Mouse (Mus musculus): ENCODE data around the gene Dnttip1. TPM values are rescaled to one million over a fixed set of nuclear protein-coding genes. Genes with fewer than 3 reads are reported as not detected.

Dnttip1 gene
- polyA plus RNA-seq, 1 experiment from 2014 or later: 80.6 TPM

GRCm38 (mm10) chr2:164800252-164801004 lies 54.6 kb downstream of the Dnttip1 start:
- Histone ChIP-seq H3K9ac (no peak overlapping the region), H3K36me3 (peaks cover 67% of the 10 kb centered on the region), H3K4me1 (peaks cover 12% of the 10 kb centered on the region), H3K4me2 (replicated peaks) (no peak overlapping the region), H3K27me3 (no peaks in the 10 kb centered on the region), H3K27ac (no peak overlapping the region), H3K9me3 (no peaks in the 10 kb centered on the region), H3K4me3 (no peak overlapping the region)
- 92% methylated on average over 13 of the region's 13 CpGs for WGBS
- ATAC-seq (ENCODE audit: low FRiP score, low read depth): no peak

DNA sequence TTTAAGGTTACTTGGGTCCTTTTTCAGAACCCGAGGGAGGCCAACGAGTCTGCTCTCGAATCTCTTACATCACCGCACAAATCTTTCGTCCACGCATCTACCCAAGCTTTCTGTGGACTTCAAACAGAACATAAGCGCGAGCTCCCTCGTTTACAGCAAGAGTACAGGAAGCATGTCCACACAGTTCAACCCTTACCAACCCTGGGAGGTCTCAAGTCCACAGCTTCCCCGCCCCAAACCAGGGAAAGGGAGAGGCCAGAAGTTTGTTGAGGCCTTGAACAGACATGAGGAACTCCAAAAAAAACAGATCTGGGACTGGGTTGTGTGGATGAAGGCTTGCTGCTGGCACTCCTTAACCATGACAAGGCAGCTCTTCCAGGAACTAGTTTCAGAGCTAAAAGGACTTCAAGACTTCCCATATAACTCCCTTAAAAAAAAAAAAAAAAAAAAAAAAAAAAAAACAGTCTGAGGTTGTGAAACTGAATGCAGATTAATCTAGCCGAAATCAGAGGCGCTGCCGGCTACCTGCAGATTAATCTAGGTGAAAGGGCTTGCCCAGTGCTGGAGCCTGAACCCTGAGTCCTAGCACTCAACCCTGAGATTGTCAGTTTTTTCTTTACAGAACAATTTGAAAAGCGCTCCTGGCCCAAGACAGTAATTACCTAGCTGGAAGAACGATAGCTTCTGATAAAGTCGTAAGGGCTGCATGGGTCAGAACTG lies 57.6 kb downstream of the Dnttip1 start:
- Histone ChIP-seq H3K9ac (peak overlapping the region; percentile 83), H3K4me3 (peak overlapping the region; percentile 75)
- 89% methylated on average over 16 of the region's 16 CpGs for WGBS

DNA sequence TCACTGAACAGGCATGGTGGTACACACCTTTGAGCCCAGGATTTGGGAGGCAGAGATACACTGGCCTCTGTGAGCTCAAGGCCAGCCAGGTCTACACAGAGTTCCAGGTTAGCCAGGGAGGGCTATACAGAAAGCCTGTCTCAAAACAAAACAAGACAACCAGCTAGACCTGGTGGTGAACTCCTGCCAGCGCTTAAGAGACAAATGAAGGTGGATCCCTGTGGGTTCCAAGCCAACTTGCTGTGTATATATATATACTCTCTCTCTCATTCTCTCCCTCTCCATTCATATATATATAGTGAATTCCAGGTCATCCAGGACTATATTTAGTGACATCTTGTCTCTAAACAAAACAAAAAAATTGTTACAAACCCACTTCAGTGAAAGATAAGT lies 58.1 kb downstream of the Dnttip1 start:
- H3K27me3 ChIP-seq: no peaks in the 10 kb centered on the region
- H3K27ac ChIP-seq: no peak overlapping the region
- H3K4me3 ChIP-seq: peak overlapping the region; percentile 75
- peak overlapping the region; percentile 70 for H3K4me2 ChIP-seq (replicated peaks)
- H3K9ac ChIP-seq: peak overlapping the region; percentile 83
- H3K4me1 ChIP-seq: peaks cover 12% of the 10 kb centered on the region
- peaks cover 42% of the 10 kb centered on the region for H3K36me3 ChIP-seq
- WGBS: 56% methylated on average over 1 of the region's 1 CpGs
- ATAC-seq (ENCODE audit: low FRiP score, low read depth): no peak
- no peaks in the 10 kb centered on the region for H3K9me3 ChIP-seq

More for the DNA sequence above, 57.6 kb downstream of the Dnttip1 start:
- Histone ChIP-seq H3K9me3 (no peaks in the 10 kb centered on the region), H3K4me1 (peaks cover 12% of the 10 kb centered on the region), H3K36me3 (peaks cover 44% of the 10 kb centered on the region), H3K27me3 (no peaks in the 10 kb centered on the region), H3K4me2 (replicated peaks) (peak overlapping the region; percentile 70), H3K27ac (no peak overlapping the region)
- ATAC-seq (ENCODE audit: low FRiP score, low read depth): no peak

DNA sequence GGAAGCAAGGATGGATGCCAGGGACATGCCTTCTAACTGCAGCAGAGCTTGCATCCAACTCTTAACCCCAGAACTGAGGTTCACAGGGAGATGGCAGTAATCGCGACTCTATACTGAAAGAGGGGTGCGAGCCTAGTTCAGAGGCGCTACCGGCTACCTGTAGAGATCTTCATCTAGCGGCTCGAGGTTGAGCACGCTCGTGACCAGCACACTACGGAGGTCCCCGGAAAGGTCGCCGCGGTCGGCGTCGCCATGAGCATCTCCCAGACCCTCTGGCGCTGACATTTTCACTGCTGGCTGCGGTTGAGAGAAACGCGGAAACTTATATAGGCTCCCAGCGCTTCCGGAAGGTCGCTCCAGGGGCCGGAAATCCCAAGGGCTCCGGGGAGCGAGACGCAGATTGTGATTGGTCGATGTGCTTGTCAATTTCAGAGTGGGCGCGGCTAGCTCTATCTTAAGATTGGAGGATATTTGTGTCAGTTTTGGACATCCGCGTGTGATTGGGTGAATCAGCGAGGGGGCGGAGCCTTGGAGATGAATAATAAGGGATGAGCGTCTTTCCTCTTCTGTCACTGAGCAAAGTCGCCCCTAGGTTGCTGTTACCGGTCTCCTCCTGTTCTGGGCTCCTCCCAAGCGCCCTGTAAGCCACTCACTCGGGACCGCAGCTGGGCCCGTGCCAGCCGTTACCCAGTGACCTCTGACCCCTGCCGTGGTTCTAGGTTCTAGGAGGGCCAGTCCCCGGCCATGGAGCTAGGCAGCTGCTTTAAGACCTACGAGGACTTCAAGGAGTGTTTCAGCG lies 58.9 kb downstream of the Dnttip1 start, which contains the start of the genes Acot8 and Zswim3:
TSS of gene Acot8 (minus strand) at position 350 of the 799 bp plus-strand sequence.
TSS of gene Zswim3 (plus strand) at position 566 of the 799 bp plus-strand sequence.
- peak within 1 kb of the TSS; percentile 84 for H3K4me2 ChIP-seq (replicated peaks)
- H3K9me3 ChIP-seq: no peaks in the 10 kb centered on the region
- H3K4me3 ChIP-seq: peak within 1 kb of the TSS; percentile 75
- peak within 1 kb of the TSS; percentile 83 for H3K9ac ChIP-seq
- peak within 1 kb of the TSS; percentile 72; the same call in 1 of the 2 replicates for H3K27ac ChIP-seq
- H3K27me3 ChIP-seq: no peaks in the 10 kb centered on the region
- peaks cover 12% of the 10 kb centered on the region for H3K4me1 ChIP-seq
- WGBS: under 1% methylated on average over 47 of the region's 47 CpGs
- peaks cover 38% of the 10 kb centered on the region for H3K36me3 ChIP-seq
- peak; percentile 97 for ATAC-seq (ENCODE audit: low FRiP score, low read depth)

DNA sequence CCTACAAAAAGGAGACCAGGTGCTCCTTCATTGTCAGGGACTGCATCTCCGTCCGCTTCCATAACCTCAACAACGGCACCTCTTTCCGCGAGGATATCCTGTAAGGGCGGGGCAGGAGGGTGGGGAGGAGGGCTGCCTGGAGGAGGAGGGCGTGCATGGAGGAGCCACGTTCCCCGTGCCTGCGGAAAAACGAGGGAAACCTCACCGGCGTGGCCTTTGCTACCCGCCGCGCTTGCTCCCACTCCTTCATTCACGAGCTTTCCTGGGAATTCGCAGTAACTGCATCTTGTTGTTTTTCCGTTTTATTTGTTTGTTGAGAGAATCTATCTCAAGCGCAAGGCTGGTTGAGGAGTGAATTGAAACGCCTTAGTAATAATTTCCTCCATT lies 59.5 kb downstream of the Dnttip1 start:
- 2% methylated on average over 21 of the region's 21 CpGs for WGBS
- H3K4me1 ChIP-seq: peaks cover 12% of the 10 kb centered on the region
- H3K4me2 ChIP-seq (replicated peaks): peak overlapping the region; percentile 84
- peak overlapping the region; percentile 75 for H3K4me3 ChIP-seq
- no peaks in the 10 kb centered on the region for H3K9me3 ChIP-seq
- H3K9ac ChIP-seq: peak overlapping the region; percentile 74
- H3K27me3 ChIP-seq: no peaks in the 10 kb centered on the region
- peaks cover 32% of the 10 kb centered on the region for H3K36me3 ChIP-seq
- ATAC-seq (ENCODE audit: low FRiP score, low read depth): peak; percentile 17; the same call in 1 of the 2 replicates
- no peak overlapping the region for H3K27ac ChIP-seq

- Histone ChIP-seq H3K9me3 (no peaks in the 10 kb centered on the region), H3K27me3 (no peaks in the 10 kb centered on the region), H3K4me2 (replicated peaks) (peak overlapping the region; percentile 84; the same call in 1 of the 2 replicates), H3K9ac (no peak overlapping the region), H3K27ac (no peak overlapping the region), H3K4me1 (peaks cover 12% of the 10 kb centered on the region), H3K4me3 (no peak overlapping the region), H3K36me3 (peaks cover 20% of the 10 kb centered on the region)
- no peak for ATAC-seq (ENCODE audit: low FRiP score, low read depth)
- 80% methylated on average over 7 of the region's 7 CpGs for WGBS
These were observed 60.8 kb downstream of the Dnttip1 start for GRCm38 (mm10) chr2:164806614-164807013.

GRCm38 (mm10) chr2:164813557-164813956 lies 67.8 kb downstream of the Dnttip1 start:
- 53% methylated on average over 2 of the region's 2 CpGs for WGBS
- Histone ChIP-seq H3K4me2 (replicated peaks) (no peak overlapping the region), H3K9me3 (no peaks in the 10 kb centered on the region), H3K4me1 (no peaks in the 10 kb centered on the region), H3K27ac (no peak overlapping the region), H3K36me3 (peaks cover 8% of the 10 kb centered on the region), H3K27me3 (no peaks in the 10 kb centered on the region), H3K9ac (no peak overlapping the region), H3K4me3 (no peak overlapping the region)
- ATAC-seq (ENCODE audit: low FRiP score, low read depth): no peak

DNA sequence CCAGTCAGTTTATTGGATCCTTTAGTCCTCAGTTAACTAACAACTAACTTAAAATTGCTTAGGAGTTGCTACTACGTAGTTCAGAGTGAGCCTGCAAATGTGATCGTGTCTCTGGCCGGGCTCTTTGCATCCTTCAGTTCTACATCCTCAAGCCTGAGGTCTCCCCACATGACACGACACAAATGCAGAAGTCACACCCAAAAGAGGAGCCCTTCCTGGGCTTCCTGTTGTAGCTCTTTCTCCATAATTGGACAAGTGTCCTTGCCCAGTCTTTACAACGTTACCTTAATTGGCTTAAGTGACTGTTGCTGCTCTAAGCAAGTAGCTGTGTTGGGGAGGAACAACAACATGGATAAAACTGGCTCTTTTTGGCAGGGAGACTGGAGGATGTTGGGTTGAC lies 69.6 kb downstream of the Dnttip1 start:
- Histone ChIP-seq H3K27ac (no peak overlapping the region), H3K36me3 (peaks cover 5% of the 10 kb centered on the region; the same call in 1 of the 2 replicates), H3K4me1 (no peaks in the 10 kb centered on the region), H3K27me3 (no peaks in the 10 kb centered on the region), H3K9me3 (no peaks in the 10 kb centered on the region), H3K4me2 (replicated peaks) (no peak overlapping the region), H3K4me3 (no peak overlapping the region), H3K9ac (no peak overlapping the region)
- WGBS: 77% methylated on average over 5 of the region's 5 CpGs
- ATAC-seq (ENCODE audit: low FRiP score, low read depth): no peak

DNA sequence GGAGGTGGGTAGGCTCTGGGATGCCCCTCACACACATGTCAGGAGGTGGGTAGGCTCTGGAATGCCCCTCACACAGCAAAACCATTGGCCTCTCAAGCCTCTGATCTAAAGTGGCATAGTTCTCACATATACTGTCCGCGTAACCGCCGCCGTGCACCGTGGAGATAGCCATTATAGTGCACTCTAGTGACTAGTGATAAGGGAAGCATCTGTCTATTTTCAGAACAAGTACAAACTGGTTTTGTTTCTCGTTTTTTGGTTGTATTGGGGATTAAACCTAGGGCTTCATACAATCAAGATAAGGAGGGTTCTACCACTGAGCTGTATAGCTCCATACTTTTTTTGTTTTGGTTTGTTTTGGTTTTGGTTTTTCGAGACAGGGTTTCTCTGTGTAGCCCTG lies 70.0 kb downstream of the Dnttip1 start:
- H3K4me2 ChIP-seq (replicated peaks): no peak overlapping the region
- no peak for ATAC-seq (ENCODE audit: low FRiP score, low read depth)
- no peaks in the 10 kb centered on the region for H3K4me1 ChIP-seq
- H3K4me3 ChIP-seq: no peak overlapping the region
- H3K9me3 ChIP-seq: no peaks in the 10 kb centered on the region
- H3K27me3 ChIP-seq: no peaks in the 10 kb centered on the region
- no peak overlapping the region for H3K27ac ChIP-seq
- no peak overlapping the region for H3K9ac ChIP-seq
- peaks cover 9% of the 10 kb centered on the region for H3K36me3 ChIP-seq
- 93% methylated on average over 8 of the region's 8 CpGs for WGBS

GRCm38 (mm10) chr2:164817206-164817605 lies 71.4 kb downstream of the Dnttip1 start:
- Histone ChIP-seq H3K4me3 (no peak overlapping the region), H3K27ac (no peak overlapping the region)
- no peak for ATAC-seq (ENCODE audit: low FRiP score, low read depth)

GRCm38 (mm10) chr2:164817703-164818102 lies 71.9 kb downstream of the Dnttip1 start:
- H3K4me2 ChIP-seq (replicated peaks): no peak overlapping the region
- ATAC-seq (ENCODE audit: low FRiP score, low read depth): no peak
- no peak overlapping the region for H3K4me3 ChIP-seq
- H3K27ac ChIP-seq: no peak overlapping the region
- 76% methylated on average over 5 of the region's 5 CpGs for WGBS
- no peak overlapping the region for H3K9ac ChIP-seq
- peaks cover 17% of the 10 kb centered on the region for H3K36me3 ChIP-seq
- H3K9me3 ChIP-seq: no peaks in the 10 kb centered on the region
- H3K4me1 ChIP-seq: peaks cover 4% of the 10 kb centered on the region; the same call in 1 of the 2 replicates
- H3K27me3 ChIP-seq: no peaks in the 10 kb centered on the region

More at GRCm38 (mm10) chr2:164817206-164817605, 71.4 kb downstream of the Dnttip1 start:
- H3K9ac ChIP-seq: no peak overlapping the region
- peaks cover 1% of the 10 kb centered on the region; the same call in 1 of the 2 replicates for H3K4me1 ChIP-seq
- no peak overlapping the region for H3K4me2 ChIP-seq (replicated peaks)
- no peaks in the 10 kb centered on the region for H3K9me3 ChIP-seq
- H3K27me3 ChIP-seq: no peaks in the 10 kb centered on the region
- 90% methylated on average over 6 of the region's 6 CpGs for WGBS
- peaks cover 17% of the 10 kb centered on the region for H3K36me3 ChIP-seq
